Mouse (Mus musculus) adipocyte (in vitro differentiated cells): ENCODE data around the gene Ppp1r16b.

Experiments used
- DNase-seq: peaks from one replicate; pipeline ENCODE4 v3.0.0-alpha.2; 2016; ENCODE audit warnings: low spot score

Ppp1r16b gene

DNA sequence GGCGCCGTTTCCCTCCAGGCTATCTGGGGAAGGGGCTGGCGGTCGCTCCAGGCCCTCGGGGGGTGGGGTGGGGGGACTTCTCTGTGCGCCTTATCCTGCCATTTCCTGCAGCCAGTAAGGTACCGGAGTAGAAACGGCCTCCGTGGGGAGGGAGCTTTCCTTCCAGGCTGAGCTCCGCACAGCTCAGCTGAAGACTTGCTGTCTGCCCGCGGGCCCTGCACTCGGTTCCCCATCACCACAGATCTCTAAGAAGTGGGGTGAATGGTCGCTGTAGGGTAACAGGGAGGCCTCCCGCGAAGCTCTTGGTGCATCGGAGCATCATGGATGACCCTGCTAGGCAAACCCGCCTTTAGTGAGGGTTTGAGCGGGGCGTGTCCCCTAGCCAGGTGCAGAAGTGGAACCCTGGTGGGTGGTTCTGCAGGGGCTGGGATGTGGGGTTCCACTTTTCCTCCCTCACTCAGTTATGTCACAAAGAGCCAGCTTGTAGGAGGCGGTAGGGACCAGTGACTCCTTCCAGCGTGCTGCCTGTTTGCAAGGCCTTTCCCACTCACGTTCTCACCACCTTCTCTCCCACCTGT lies 3.3 kb downstream of the Ppp1r16b start:
- no peak for DNase-seq

- no peak for DNase-seq
Measured at GRCm38 (mm10) chr2:158669199-158670195, 4.3 kb downstream of the Ppp1r16b start.

DNA sequence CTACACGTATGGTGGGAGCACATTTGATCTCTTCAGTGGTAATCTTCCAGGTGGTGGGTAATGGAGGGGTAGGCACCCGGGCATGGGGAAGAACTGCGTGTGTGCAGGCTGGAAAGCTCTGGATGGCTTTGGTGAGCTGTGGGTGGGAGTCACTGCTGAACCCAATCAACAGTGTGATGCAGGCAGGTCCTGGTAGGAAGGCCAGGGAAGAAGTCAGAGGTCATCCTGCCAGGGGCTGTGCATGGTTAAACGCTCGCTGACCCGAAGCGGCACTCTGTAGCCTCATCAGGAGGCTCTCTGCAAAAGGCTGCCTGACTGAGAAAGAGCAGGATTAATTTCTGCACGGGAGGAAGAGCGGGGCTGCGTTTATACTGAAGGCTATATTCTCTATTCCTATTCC lies 5.4 kb downstream of the Ppp1r16b start:
- no peak for DNase-seq

- no peak for DNase-seq
Measured at GRCm38 (mm10) chr2:158672829-158673228, 7.6 kb downstream of the Ppp1r16b start.

GRCm38 (mm10) chr2:158673493-158673892 lies 8.3 kb downstream of the Ppp1r16b start:
- no peak for DNase-seq

DNA sequence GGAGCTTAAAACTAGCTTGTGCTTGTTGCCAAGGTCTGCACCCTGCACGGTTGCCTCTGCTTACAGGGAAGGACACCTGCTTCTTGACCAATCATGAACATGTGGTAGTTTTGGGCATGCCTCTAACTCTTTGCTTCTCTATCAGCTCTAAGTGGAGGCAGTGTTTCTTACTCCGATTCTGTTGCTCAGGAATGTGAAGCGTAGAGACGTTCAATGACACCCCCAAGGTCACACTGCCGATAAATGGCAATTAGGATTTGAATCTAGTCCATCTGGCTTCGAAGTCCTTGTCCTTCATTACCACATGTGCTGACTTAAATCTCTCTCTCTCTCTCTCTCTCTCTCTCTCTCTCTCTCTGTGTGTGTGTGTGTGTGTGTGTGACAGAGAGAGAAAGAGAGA lies 8.9 kb downstream of the Ppp1r16b start:
- DNase-seq: no peak

DNA sequence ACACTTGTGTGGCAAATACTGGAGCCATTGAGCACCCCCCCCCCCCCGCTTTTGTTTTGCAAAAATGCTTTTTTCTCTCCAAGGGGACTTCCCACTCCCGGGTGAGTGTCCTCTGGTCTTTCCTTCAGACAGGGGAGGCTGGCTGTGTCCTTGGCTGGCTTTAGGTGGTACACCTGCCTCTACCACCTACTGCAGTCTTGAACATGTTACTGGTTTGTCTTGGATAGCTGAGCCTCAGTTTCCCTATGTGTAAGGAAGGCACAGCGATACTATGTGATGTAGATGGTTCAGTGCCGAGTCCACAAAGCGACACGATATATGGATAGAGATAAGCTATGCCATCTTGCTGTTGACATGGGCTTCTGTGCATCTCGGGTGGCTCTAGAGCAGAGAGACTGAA lies 9.6 kb downstream of the Ppp1r16b start:
- no peak for DNase-seq

DNA sequence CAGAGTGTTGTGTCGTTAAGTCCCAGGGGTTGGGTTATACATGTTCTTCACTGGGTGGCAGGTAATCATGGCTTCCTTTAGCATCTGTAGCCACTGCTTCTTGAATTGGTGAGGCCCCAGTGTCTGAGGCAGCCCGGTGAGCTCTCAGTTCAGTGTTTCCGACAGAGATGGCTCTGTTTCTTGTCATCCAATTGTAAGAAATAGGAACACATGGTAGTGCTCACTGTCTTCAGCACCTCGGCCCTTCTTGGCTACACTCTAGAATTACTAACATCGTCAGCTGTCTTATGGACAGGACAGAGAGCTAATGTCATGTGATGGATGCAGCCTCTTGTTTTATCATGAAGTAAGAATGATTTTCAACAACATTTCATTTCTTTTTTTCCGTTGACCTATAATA lies 10.0 kb downstream of the Ppp1r16b start:
- DNase-seq: no peak

DNA sequence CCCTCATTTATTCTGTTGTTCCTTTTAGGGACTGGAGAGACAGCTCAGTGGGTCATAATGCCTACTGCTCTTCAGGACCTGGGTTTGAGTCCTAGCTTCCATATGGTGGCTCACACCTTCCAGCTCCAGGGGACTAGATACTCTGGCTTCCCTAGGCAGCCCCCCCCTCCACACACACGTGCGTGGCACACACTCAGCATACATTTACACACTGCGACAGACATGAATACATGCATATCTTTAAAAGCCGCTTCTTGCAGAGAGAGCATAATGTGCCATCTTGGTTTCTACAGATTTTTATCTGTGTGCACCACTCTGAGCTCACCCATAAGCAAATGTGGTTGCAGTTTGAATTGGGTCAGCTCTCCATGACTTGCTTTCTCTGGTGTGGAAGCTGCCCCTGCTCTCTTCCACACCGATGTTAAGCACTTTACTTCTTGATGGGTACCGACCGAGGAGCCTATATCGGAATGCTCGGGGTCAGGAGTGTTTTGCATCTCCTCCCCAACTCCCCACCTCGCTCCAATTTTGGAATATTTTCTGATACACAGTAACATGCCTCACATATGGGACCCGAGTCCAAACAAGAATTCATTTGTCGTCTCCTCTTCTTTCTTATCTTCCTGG lies 10.8 kb downstream of the Ppp1r16b start:
- DNase-seq: no peak

GRCm38 (mm10) chr2:158677946-158678345 lies 12.7 kb downstream of the Ppp1r16b start:
- DNase-seq: no peak

GRCm38 (mm10) chr2:158679091-158679490 lies 13.9 kb downstream of the Ppp1r16b start:
- DNase-seq: no peak

DNA sequence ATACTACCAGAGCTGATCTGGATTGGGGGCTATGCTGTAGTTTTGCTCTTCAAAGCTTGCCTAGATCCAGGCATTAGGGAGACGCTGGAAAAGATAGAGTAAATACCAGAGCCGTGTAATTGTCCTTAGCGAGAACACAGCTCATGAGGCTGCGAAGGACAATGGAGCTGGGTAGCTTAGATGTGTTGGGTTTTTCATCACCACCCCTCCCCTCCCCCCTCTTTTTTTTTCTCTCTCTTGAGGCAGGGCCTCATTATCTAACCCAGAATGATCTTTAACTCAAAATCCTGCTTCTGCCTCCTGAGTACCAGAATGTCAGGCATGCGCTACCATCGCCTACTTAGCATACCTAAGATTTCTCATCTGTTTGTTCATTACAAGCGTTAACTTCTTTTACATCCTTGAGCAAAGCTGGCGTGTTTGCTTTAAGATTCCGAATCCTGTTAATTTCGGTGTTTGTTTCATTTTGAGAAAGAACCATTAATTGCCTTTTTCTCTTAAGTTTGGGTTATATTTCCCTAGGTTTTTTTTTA lies 15.2 kb downstream of the Ppp1r16b start:
- no peak for DNase-seq

- no peak for DNase-seq
Measured at GRCm38 (mm10) chr2:158681714-158682113, 16.5 kb downstream of the Ppp1r16b start.

DNA sequence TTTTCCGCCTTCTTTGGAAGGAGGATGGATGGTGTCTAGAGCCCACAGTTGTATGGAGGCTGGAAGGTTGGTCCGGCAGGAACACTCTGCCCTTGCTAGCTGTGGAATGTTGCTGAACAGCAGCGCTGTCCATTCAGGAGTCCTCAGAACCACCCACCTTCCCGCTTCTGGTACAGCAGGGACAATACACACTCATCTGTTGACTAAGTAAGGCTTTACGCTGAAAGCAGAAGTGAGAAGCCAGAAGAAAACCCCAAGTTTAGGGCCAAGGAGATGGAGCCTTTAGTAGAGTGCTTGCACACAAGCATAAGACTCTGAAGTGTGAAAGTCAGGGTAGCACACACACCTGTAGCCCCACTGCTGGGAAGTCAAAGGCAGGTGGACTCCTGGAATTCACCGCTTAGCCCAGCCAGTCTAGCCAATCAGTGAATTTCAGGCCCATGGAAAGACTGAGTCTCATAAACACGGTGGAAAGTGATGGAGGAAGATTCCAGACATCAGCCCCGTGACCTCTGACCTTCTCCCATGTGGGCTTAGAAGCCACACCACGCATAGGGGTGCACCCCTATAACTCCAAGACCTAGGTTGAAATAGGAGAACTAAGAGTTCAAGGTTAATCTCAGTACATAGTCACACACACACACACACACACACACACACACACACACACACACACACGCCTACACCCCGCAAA lies 17.3 kb downstream of the Ppp1r16b start:
- no peak for DNase-seq

- DNase-seq: no peak
Measured at GRCm38 (mm10) chr2:158683038-158683413, 17.8 kb downstream of the Ppp1r16b start.

GRCm38 (mm10) chr2:158684247-158684843 lies 19.1 kb downstream of the Ppp1r16b start:
- DNase-seq: no peak

DNA sequence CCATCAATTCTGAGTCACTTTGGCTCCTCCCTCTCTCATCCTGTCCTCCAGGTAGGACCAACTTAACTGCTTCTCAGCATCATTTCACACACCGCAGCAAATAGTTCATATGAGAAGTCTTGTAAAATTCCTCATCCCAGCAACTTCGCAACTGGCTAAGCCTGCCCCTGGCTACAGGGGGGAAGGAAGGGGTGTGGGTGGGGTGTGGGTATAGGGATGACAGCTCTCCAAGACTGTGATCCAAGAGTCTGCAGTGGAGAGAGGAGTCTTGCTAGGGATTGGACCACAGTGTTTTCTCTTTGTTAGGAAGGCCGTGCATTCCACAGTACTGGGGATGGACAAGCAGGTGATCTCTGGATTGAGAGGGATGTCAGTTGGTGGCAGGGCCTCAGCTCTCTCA lies 19.7 kb downstream of the Ppp1r16b start:
- no peak for DNase-seq

DNA sequence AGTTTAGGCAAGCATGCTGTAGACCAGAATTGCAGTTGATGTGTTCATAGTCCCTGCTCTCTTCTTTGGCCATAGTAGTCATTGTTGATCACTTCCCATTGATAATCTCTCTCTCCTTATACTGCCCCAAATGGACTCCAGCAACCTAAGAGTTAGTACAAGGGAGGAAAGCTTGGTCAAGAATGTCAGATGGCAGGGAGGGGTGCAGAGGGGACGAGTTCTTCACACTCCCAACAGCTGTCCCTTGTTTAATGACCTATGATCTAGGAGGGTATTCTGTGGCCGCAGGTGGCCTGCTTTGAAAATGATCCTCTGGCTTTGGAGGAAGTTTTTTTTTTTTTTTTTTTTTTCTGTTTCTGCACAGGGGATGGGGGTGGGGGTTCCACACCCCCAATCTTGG lies 21.2 kb downstream of the Ppp1r16b start:
- DNase-seq: no peak

GRCm38 (mm10) chr2:158687804-158688241 lies 22.6 kb downstream of the Ppp1r16b start:
- DNase-seq: no peak

DNA sequence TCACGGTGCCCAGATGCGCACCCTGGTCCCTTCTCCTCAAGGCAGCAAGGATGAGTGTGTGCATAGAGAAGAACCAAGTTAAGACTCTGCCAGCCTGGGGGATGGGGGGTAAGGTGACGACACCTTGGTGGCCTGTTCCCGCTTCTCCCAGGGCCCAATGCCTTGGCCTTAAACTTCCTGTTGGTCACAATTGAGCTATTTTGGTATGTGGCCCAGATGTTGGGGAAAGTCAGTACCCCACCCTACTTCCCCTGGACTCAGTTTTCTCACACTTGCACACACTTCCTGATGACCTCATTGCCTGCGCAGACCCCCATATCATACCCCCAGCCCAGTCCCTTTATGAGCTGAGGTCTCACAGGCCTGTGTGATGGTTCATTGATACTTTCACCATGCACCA lies 23.9 kb downstream of the Ppp1r16b start:
- no peak for DNase-seq

DNA sequence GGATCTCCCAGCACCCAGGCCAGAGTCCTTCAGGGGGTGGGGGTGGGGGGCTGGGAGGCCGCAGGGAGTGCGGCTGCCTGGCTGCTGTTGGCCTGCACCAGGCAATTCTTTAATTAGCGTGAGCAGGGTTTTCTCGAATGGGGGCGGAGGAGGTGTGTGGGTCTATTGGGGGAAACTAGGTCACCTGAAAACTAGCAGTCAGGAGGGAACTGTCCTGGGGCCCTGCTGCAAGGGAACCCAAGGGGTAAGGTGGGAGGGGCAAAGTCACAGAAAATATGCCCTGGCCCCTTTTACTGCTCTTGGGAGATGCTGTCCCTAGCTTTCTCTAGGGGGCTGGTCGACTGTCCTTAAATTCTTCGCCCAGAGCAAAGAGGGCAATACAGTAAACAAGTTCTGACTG lies 24.4 kb downstream of the Ppp1r16b start:
- DNase-seq: no peak

DNA sequence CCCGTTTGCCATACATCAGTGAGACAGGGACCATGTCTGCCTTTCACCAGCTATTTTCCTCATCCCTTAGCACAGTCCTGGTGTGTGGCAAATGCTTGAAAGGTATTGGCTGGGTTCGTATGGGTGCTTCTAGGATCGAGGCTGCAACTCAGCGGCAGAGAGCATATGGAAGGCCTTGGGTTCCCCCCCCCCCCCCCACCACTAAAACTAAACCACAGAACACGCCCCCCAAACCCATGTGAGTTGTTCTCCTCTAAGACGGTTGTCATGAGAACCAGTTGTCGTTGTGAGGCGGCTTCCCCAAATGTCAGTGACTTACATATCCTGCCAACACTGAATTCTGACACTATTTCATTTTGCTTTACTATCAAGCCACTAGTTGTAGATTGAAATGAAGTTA lies 24.9 kb downstream of the Ppp1r16b start:
- no peak for DNase-seq
